Mouse (Mus musculus): ENCODE measurements around the gene Pla2g12a.

GRCm38 (mm10) chr3:129885577-129885976, 7.2 kb downstream of the Pla2g12a start:
- TF ChIP-seq CTCF (IDR thresholded peaks at IDR 0.05; ENCODE audit: insufficient read depth, low read depth, low read length) (no peak), POLR2A (IDR thresholded peaks at IDR 0.05; ENCODE audit: insufficient read depth, low read depth, low read length) (no peak)
